Mouse (Mus musculus): ENCODE results near the gene 1700029I15Rik. TPM values are rescaled to one million over a fixed set of nuclear protein-coding genes. Genes with fewer than 3 reads are reported as not detected.

1700029I15Rik gene
- total RNA-seq (2014; rRNA removed) (1.6 and 1.8 TPM in 2 replicates), polyA plus RNA-seq (2015; fragmentation: Nextera tagmentation; extraction: Ambion mirVana) (4.0 and 4.9 TPM in 2 replicates)

GRCm38 (mm10) chr2:92381901-92382588 lies at the start of gene 1700029I15Rik:
Gene 1700029I15Rik, plus strand, starts transcription at chr2:92382538.
- no peaks in the 10 kb centered on the region for H3K4me1 ChIP-seq (ENCODE audit: insufficient read depth, low read length)
- no peaks in the 10 kb centered on the region for H3K27me3 ChIP-seq (ENCODE audit: insufficient read depth, low read length)
- WGBS = 77% methylated on average over 5 of the region's 5 CpGs

GRCm38 (mm10) chr2:92342418-92342817 lies 39.9 kb upstream of the 1700029I15Rik start:
- TF ChIP-seq CTCF (IDR thresholded peaks at IDR 0.05; ENCODE audit: low read depth) = no peak
- Histone ChIP-seq H3K4me2 (ENCODE audit: low read depth, low read length) (no peak overlapping the region), H3K36me3 (ENCODE audit: insufficient read depth, low read length) (peaks cover 6% of the 10 kb centered on the region), H3K27me3 (ENCODE audit: insufficient read depth, low read length) (no peaks in the 10 kb centered on the region), H3K4me3 (ENCODE audit: low read length) (no peak overlapping the region), H3K9me3 (ENCODE audit: low read length) (no peaks in the 10 kb centered on the region), H3K9ac (replicated peaks; ENCODE audit: low read length) (no peak overlapping the region), H3K27ac (no peak overlapping the region), H3K4me1 (ENCODE audit: insufficient read depth, low read length) (no peaks in the 10 kb centered on the region)
- no peak for ATAC-seq
- no peak for DNase-seq (ENCODE audit: low spot score)

More at GRCm38 (mm10) chr2:92381901-92382588, at the start of gene 1700029I15Rik:
- no peak within 1 kb of the TSS for H3K4me2 ChIP-seq (ENCODE audit: low read depth, low read length)
- ATAC-seq = no peak
- H3K4me3 ChIP-seq (ENCODE audit: low read length) = no peak within 1 kb of the TSS
- no peaks in the 10 kb centered on the region for H3K9me3 ChIP-seq (ENCODE audit: low read length)
- TF ChIP-seq CTCF (IDR thresholded peaks at IDR 0.05; ENCODE audit: low read depth) = no peak
- no peak within 1 kb of the TSS for H3K9ac ChIP-seq (replicated peaks; ENCODE audit: low read length)
- peaks cover 69% of the 10 kb centered on the region for H3K36me3 ChIP-seq (ENCODE audit: insufficient read depth, low read length)
- H3K27ac ChIP-seq = no peak within 1 kb of the TSS
- no peak for DNase-seq (ENCODE audit: low spot score)

GRCm38 (mm10) chr2:92347191-92347590 lies 35.1 kb upstream of the 1700029I15Rik start:
- Histone ChIP-seq H3K4me2 (ENCODE audit: low read depth, low read length) (no peak overlapping the region), H3K36me3 (ENCODE audit: insufficient read depth, low read length) (peaks cover 28% of the 10 kb centered on the region; the same call in 1 of the 2 replicates), H3K9me3 (ENCODE audit: low read length) (no peaks in the 10 kb centered on the region), H3K4me1 (ENCODE audit: insufficient read depth, low read length) (0 out of 2 replicates have a peak, but pooled peaks cover 3% of the 10 kb centered on the region), H3K9ac (replicated peaks; ENCODE audit: low read length) (no peak overlapping the region), H3K27ac (no peak overlapping the region), H3K4me3 (ENCODE audit: low read length) (no peak overlapping the region), H3K27me3 (ENCODE audit: insufficient read depth, low read length) (no peaks in the 10 kb centered on the region)
- no peak for DNase-seq (ENCODE audit: low spot score)
- 93% methylated on average over 2 of the region's 2 CpGs for WGBS
- no peak for ATAC-seq
- TF ChIP-seq CTCF (IDR thresholded peaks at IDR 0.05; ENCODE audit: low read depth) = no peak

DNA sequence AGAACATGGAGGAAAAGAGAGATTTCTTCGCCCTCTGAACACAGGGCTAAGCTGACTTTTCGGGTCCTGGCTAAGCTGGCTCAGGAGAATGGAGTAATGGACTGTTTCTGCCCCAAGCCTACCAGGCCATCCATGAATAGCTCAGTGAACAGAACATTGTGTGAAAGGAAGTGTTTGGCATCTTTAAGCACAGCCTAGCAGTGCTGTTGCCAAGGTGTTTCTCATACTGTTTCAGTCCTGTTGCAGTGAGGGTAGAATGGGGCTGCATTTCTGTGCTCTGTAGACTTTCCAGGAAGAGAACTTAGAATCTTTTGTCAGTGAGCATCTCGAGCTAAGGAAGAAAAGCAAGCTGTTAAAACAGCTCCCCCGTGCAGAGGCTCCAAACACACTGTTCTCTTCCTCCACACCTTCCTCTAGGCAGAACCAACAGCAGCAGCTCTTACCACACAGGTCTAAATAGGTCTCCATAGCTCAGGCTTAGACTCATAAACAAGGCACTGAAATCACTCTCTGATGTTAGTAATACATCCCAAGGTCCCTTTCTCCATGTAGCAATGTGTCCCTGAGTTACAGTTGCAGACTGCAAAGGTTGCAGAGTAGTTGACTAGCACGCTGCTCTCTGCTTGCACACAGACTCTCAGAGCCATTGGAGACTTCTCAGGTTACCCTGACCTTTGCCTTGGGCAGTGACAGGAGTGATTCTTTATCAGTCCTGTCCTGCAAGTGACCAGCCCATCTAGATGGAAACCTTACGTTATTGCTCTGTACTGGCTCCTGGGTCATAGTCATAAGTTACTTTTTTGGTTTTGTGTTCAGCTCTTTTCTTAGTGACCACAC lies 32.5 kb upstream of the 1700029I15Rik start:
- WGBS = 63% methylated on average over 6 of the region's 6 CpGs
- Histone ChIP-seq H3K9ac (replicated peaks; ENCODE audit: low read length) (no peak overlapping the region), H3K27ac (peak overlapping the region; percentile 56; the same call in 1 of the 2 replicates), H3K27me3 (ENCODE audit: insufficient read depth, low read length) (no peaks in the 10 kb centered on the region), H3K36me3 (ENCODE audit: insufficient read depth, low read length) (peaks cover 27% of the 10 kb centered on the region; the same call in 1 of the 2 replicates), H3K9me3 (ENCODE audit: low read length) (no peaks in the 10 kb centered on the region), H3K4me3 (ENCODE audit: low read length) (no peak overlapping the region), H3K4me1 (ENCODE audit: insufficient read depth, low read length) (0 out of 2 replicates have a peak, but pooled peaks cover 3% of the 10 kb centered on the region), H3K4me2 (ENCODE audit: low read depth, low read length) (no peak overlapping the region)
- DNase-seq (ENCODE audit: low spot score) (peak; percentile 25), ATAC-seq (peak; percentile 75; the same call in 1 of the 2 replicates)
- no peak for TF ChIP-seq CTCF (IDR thresholded peaks at IDR 0.05; ENCODE audit: low read depth)

DNA sequence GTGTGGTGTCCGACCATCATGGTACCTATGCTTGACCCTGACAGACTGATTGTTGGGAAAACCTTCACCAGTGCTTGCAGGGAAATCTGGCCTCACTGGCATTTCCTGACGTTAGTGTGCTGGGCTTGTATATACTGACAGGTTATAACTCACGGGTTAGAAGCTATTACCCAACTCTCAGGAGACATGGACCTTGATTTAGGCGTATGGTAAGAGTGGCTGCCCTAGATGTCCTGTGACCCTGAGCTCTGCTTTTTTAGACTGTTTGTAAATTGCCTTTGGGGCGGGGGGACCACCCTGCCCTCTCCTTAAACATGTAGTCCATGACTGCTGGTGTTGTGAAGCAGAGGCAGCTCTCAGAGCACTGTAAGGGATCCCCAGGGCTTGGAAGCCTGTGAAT lies 31.7 kb upstream of the 1700029I15Rik start:
- Histone ChIP-seq H3K4me2 (ENCODE audit: low read depth, low read length) (no peak overlapping the region), H3K27ac (no peak overlapping the region), H3K36me3 (ENCODE audit: insufficient read depth, low read length) (peaks cover 24% of the 10 kb centered on the region; the same call in 1 of the 2 replicates), H3K9me3 (ENCODE audit: low read length) (no peaks in the 10 kb centered on the region), H3K27me3 (ENCODE audit: insufficient read depth, low read length) (no peaks in the 10 kb centered on the region), H3K4me1 (ENCODE audit: insufficient read depth, low read length) (0 out of 2 replicates have a peak, but pooled peaks cover 3% of the 10 kb centered on the region), H3K9ac (replicated peaks; ENCODE audit: low read length) (no peak overlapping the region), H3K4me3 (ENCODE audit: low read length) (no peak overlapping the region)
- ATAC-seq (no peak), DNase-seq (ENCODE audit: low spot score) (no peak)
- 85% methylated on average over 5 of the region's 5 CpGs for WGBS
- no peak for TF ChIP-seq CTCF (IDR thresholded peaks at IDR 0.05; ENCODE audit: low read depth)

GRCm38 (mm10) chr2:92353402-92353801 lies 28.9 kb upstream of the 1700029I15Rik start:
- WGBS = 22% methylated on average over 5 of the region's 5 CpGs
- Histone ChIP-seq H3K9me3 (ENCODE audit: low read length) (no peaks in the 10 kb centered on the region), H3K4me1 (ENCODE audit: insufficient read depth, low read length) (0 out of 2 replicates have a peak, but pooled peaks cover 3% of the 10 kb centered on the region), H3K4me2 (ENCODE audit: low read depth, low read length) (no peak overlapping the region), H3K27me3 (ENCODE audit: insufficient read depth, low read length) (no peaks in the 10 kb centered on the region), H3K27ac (no peak overlapping the region), H3K36me3 (ENCODE audit: insufficient read depth, low read length) (peaks cover 43% of the 10 kb centered on the region), H3K9ac (replicated peaks; ENCODE audit: low read length) (no peak overlapping the region), H3K4me3 (ENCODE audit: low read length) (no peak overlapping the region)
- DNase-seq (ENCODE audit: low spot score) = no peak
- peak; percentile 72 for ATAC-seq
- TF ChIP-seq CTCF (IDR thresholded peaks at IDR 0.05; ENCODE audit: low read depth) = no peak
